Comparison of ENCODE assay signal across 16 mouse cellular contexts in genomic region chr14:55596036-55596690, GRCm38 (mm10). TPM values are rescaled to one million over a fixed set of nuclear protein-coding genes. Genes with fewer than 3 reads are reported as not detected.
DNase-seq lines count a peak whose midpoint lies in the region; ATAC-seq and TF ChIP-seq lines count a peak whose summit lies in the region.
"Had no signal": no experiment of that assay in that cellular context is flagged by ENCODE, and none has a peak within 500 bp of the region (broad histone marks: within the 10 kb centered on the region; RNA-seq: fewer than 3 reads in every experiment).

No protein-coding gene starts in this region.

- H3K4me2 ChIP-seq in heart, embryonic 15.5 days: no peak overlapping the region
- H3K4me2 ChIP-seq: lung, embryonic 15.5 days had no signal

- TF ChIP-seq CTCF in layer of hippocampus, adult 2 months (conservative IDR thresholded peaks at IDR 0.05): no peak

- no peaks in the 10 kb centered on the region for H3K27me3 ChIP-seq in heart, embryonic 15.5 days
- H3K27me3 ChIP-seq: lung, embryonic 15.5 days had no signal

- H3K4me3 ChIP-seq in heart, embryonic 15.5 days: no peak overlapping the region
- no peak overlapping the region for H3K4me3 ChIP-seq in layer of hippocampus, adult 2 months
- H3K4me3 ChIP-seq: forebrain, embryonic 10.5 days; lung, embryonic 15.5 days had no signal

- 76% methylated on average over 13 of the region's 13 CpGs for WGBS in heart, embryonic 15.5 days

- peaks cover 16% of the 10 kb centered on the region for H3K4me1 ChIP-seq in heart, embryonic 15.5 days (replicated peaks)

- no peak for ATAC-seq in heart, embryonic 15.5 days (replicated peaks; ENCODE audit: insufficient number of reproducible peaks, insufficient read depth, low FRiP score, low read depth)
- ATAC-seq: hindbrain, embryonic 16.5 days had no signal

- H3K36me3 ChIP-seq in heart, embryonic 15.5 days: peaks cover 58% of the 10 kb centered on the region

- H3K9me3 ChIP-seq in heart, embryonic 15.5 days (replicated peaks): no peaks in the 10 kb centered on the region
- H3K9me3 ChIP-seq: forebrain, embryonic 10.5 days; lung, embryonic 15.5 days had no signal

- peak; percentile 34 for DNase-seq in cerebellum, adult 11-12 months
- DNase-seq in cerebellum, adult 8-10 months: no peak
- no peak for DNase-seq in heart, postnatal 4 days
- peak in 1 of 2 experiments; percentile 36 for DNase-seq in layer of hippocampus, adult 2 months (ENCODE audit: low spot score in 2 of 2)
- DNase-seq in layer of hippocampus, postnatal 25 days (ENCODE audit: extremely low spot score in 1 of 2, low spot score in 1 of 2): no peak
- DNase-seq in right cerebral cortex, postnatal 14 days: peak; percentile 48
- no peak for DNase-seq in right cerebral cortex, adult 18-20 months
- DNase-seq: adrenal gland, adult 8-10 months; cerebellum, adult 9-10 months; liver; thymus, postnatal 36 days had no signal

- 0 out of 2 replicates have a peak overlapping the region, but pooled peaks have one; percentile 4 for H3K27ac ChIP-seq in heart, embryonic 15.5 days
- H3K27ac ChIP-seq in layer of hippocampus, adult 2 months: peak overlapping the region; percentile 67
- H3K27ac ChIP-seq: forebrain, embryonic 10.5 days; lung, embryonic 15.5 days; stomach, postnatal 0 days had no signal

- H3K9ac ChIP-seq in heart, embryonic 15.5 days: no peak overlapping the region
- H3K9ac ChIP-seq: lung, embryonic 15.5 days had no signal

RNA-seq across cellular contexts. Expression of gene Rnf31, which starts 4.7 kb away (rescaled TPM):
- 15.8 and 17.4 TPM in 2 replicates for polyA plus RNA-seq in heart, embryonic 15.5 days (2015; fragmentation: Nextera tagmentation; extraction: Ambion mirVana)
- 10 to 100 TPM; 25.9 to 27.9 TPM for total RNA-seq in heart, postnatal 4 days (2021)
- total RNA-seq in layer of hippocampus, adult 2 months (2021): 10 to 100 TPM; 46.3 to 47.0 TPM
- total RNA-seq in layer of hippocampus, postnatal 25 days (2021): 10 to 100 TPM; 36.4 to 41.9 TPM

RNA-seq across cellular contexts. Expression of gene Psme2, which starts 5.2 kb away (rescaled TPM):
- 203 and 215 TPM in 2 replicates for polyA plus RNA-seq in heart, embryonic 15.5 days (2015; fragmentation: Nextera tagmentation; extraction: Ambion mirVana)
- total RNA-seq in heart, postnatal 4 days (2021): 100 to 1,000 TPM; 127 to 153 TPM
- 10 to 100 TPM; 45.2 to 60.4 TPM for total RNA-seq in layer of hippocampus, adult 2 months (2021)
- total RNA-seq in layer of hippocampus, postnatal 25 days (2021): 10 to 100 TPM; 47.9 to 55.6 TPM

RNA-seq across cellular contexts. Expression of gene Irf9, which starts 7.2 kb away (rescaled TPM):
- 9.1 and 13.7 TPM in 2 replicates for polyA plus RNA-seq in heart, embryonic 15.5 days (2015; fragmentation: Nextera tagmentation; extraction: Ambion mirVana)
- total RNA-seq in heart, postnatal 4 days (2021): 1 to 10 TPM; 7.6 to 9.9 TPM
- 10 to 100 TPM; 11.6 to 12.1 TPM for total RNA-seq in layer of hippocampus, adult 2 months (2021)
- 10 to 100 TPM in 1 of 2 experiments, 1 to 10 TPM in 1; 9.6 to 12.2 TPM for total RNA-seq in layer of hippocampus, postnatal 25 days (2021)

RNA-seq across cellular contexts. Expression of gene Emc9, which starts 11.1 kb away (rescaled TPM):
- polyA plus RNA-seq in heart, embryonic 15.5 days (2015; fragmentation: Nextera tagmentation; extraction: Ambion mirVana): 21.2 and 21.6 TPM in 2 replicates
- total RNA-seq in heart, postnatal 4 days (2021): 10 to 100 TPM; 37.3 to 40.1 TPM
- total RNA-seq in layer of hippocampus, adult 2 months (2021): 10 to 100 TPM; 43.5 to 49.7 TPM
- total RNA-seq in layer of hippocampus, postnatal 25 days (2021): 10 to 100 TPM; 47.2 to 56.6 TPM

RNA-seq across cellular contexts. Expression of gene Psme1, which starts 18.2 kb away (rescaled TPM):
- 206 and 216 TPM in 2 replicates for polyA plus RNA-seq in heart, embryonic 15.5 days (2015; fragmentation: Nextera tagmentation; extraction: Ambion mirVana)
- 100 to 1,000 TPM; 232 to 244 TPM for total RNA-seq in heart, postnatal 4 days (2021)
- total RNA-seq in layer of hippocampus, adult 2 months (2021): 10 to 100 TPM; 55.5 to 61.2 TPM
- 10 to 100 TPM; 49.3 to 56.6 TPM for total RNA-seq in layer of hippocampus, postnatal 25 days (2021)

Comparison
In these comparisons a context has a peak if more than half of its experiments do, and no peak if none do; other contexts are left out.
1. DNase-seq: peak in cerebellum, adult 11-12 months (single experiment) and right cerebral cortex, postnatal 14 days (single experiment); none in cerebellum, adult 8-10 months (single experiment), heart, postnatal 4 days (single experiment), layer of hippocampus, postnatal 25 days (0 of 2) and right cerebral cortex, adult 18-20 months (single experiment).